Mouse (Mus musculus): ENCODE measurements around the gene Rpl27. TPM values are rescaled to one million over a fixed set of nuclear protein-coding genes. Genes with fewer than 3 reads are reported as not detected.
"Not testable (repeated sequence)": the region's sequence is repeated elsewhere in the genome, so short reads cannot be mapped to it uniquely, and the experiment has no call there.

Gene Rpl27
- polyA plus RNA-seq, 1 experiment from 2014 or later, result 371 TPM

DNA sequence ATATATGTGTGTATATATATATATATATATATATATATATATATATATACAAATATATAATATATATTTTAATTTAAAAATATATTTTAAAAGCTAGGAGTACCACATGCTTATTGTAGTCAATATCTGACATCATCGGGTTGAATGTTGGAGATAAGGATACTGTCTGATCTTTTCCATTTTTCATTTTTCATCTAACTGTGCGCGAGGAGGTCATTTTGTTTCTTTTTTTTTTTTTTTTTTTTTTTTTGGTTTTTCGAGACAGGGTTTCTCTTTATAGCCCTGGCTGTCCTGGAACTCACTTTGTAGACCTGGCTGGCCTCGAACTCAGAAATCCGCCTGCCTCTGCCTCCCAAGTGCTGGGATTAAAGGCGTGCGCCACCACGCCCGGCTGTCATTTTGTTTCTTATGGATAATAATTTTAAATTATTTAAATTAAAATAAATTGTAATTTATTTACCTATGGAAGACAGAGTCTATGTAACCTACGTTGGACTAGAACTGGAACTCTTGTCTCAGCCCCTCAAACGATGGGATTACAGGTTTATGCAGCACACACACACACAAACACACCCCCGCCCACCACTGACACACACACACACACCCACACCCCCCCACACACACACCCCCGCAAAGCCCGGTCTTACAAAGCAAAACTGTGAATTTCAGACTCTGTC is 510 bp upstream of the Rpl27 start:
- Histone ChIP-seq H3K4me3 (ENCODE audit: low read depth, low read length) (0 out of 2 replicates have a peak overlapping the region, but pooled peaks have one; percentile 18), H3K4me2 (ENCODE audit: low read length) (peak overlapping the region; percentile 35), H3K36me3 (ENCODE audit: control insufficient read depth, insufficient read depth, low read length) (peaks cover 28% of the 10 kb centered on the region)
- not testable (repeated sequence) for H3K9me3 ChIP-seq (replicated peaks; ENCODE audit: control insufficient read depth, low read length); H3K9ac ChIP-seq (ENCODE audit: low read length); H3K27me3 ChIP-seq (replicated peaks; ENCODE audit: control insufficient read depth, insufficient read depth, low read length); DNase-seq (ENCODE audit: low spot score); ATAC-seq; H3K4me1 ChIP-seq (ENCODE audit: control insufficient read depth, insufficient read depth, low read length); H3K27ac ChIP-seq (ENCODE audit: low read depth, low read length)
- 37% methylated on average over 14 of the region's 15 CpGs for WGBS

DNA sequence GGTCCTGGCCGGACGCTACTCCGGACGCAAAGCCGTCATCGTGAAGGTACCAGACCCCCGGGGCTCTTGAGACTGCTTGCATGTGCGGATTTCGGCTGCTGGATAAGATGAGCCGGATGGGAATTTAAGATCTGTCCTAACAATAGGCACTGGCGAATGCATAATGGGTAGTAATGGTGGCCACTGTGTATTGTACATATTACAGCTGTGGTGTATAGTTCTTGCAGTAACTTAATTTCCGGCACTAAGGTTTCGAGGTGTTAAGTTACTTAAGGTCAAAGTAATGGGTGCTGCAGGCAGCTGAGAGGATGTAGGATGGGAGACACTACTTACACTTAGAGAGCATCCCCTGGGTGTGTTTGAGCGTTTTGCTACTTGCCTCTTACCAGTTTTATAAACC is 662 bp downstream of the Rpl27 start:
- H3K4me3 ChIP-seq (ENCODE audit: low read depth, low read length), result peak overlapping the region; percentile 79
- 3% methylated on average over 14 of the region's 14 CpGs for WGBS
- DNase-seq (ENCODE audit: low spot score), result no peak
- peak overlapping the region; percentile 85 for H3K27ac ChIP-seq (ENCODE audit: low read depth, low read length)
- H3K4me1 ChIP-seq (ENCODE audit: control insufficient read depth, insufficient read depth, low read length), result peaks cover 4% of the 10 kb centered on the region; the same call in 1 of the 2 replicates
- ATAC-seq, result 0 out of 2 replicates have a peak, but pooled peaks have one; percentile 0
- H3K4me2 ChIP-seq (ENCODE audit: low read length), result peak overlapping the region; percentile 62
- no peaks in the 10 kb centered on the region for H3K27me3 ChIP-seq (replicated peaks; ENCODE audit: control insufficient read depth, insufficient read depth, low read length)
- peaks cover 28% of the 10 kb centered on the region for H3K36me3 ChIP-seq (ENCODE audit: control insufficient read depth, insufficient read depth, low read length)
- peak overlapping the region; percentile 91 for H3K9ac ChIP-seq (ENCODE audit: low read length)
- H3K9me3 ChIP-seq (replicated peaks; ENCODE audit: control insufficient read depth, low read length), result no peaks in the 10 kb centered on the region

DNA sequence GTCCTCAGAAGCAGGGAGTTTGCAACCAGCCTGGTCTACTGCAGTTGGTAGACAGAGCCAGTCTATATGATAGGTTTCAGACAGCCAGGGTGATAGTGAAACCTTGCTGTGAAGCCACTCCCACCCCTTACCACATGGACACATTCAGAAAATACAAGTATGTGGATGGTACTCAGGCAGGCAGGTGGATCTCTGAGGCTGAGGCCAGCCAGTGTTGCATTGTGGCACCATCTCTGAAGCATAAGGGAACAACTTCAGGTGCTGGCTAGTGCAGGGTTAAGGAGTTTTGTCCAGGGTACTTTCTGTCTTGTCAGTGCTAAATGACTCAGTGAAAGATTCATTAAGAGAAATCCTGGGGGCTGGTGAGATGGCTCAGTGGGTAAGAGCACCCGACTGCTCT is 4.2 kb downstream of the Rpl27 start:
- H3K9me3 ChIP-seq (replicated peaks; ENCODE audit: control insufficient read depth, low read length), result no peaks in the 10 kb centered on the region
- H3K9ac ChIP-seq (ENCODE audit: low read length), result no peak overlapping the region
- H3K4me2 ChIP-seq (ENCODE audit: low read length), result no peak overlapping the region
- no peaks in the 10 kb centered on the region for H3K27me3 ChIP-seq (replicated peaks; ENCODE audit: control insufficient read depth, insufficient read depth, low read length)
- 89% methylated on average over 1 of the region's 1 CpGs for WGBS
- H3K4me1 ChIP-seq (ENCODE audit: control insufficient read depth, insufficient read depth, low read length), result peaks cover 4% of the 10 kb centered on the region; the same call in 1 of the 2 replicates
- H3K36me3 ChIP-seq (ENCODE audit: control insufficient read depth, insufficient read depth, low read length), result peaks cover 28% of the 10 kb centered on the region
- DNase-seq (ENCODE audit: low spot score) (no peak), ATAC-seq (no peak)
- no peak overlapping the region for H3K4me3 ChIP-seq (ENCODE audit: low read depth, low read length)
- H3K27ac ChIP-seq (ENCODE audit: low read depth, low read length), result no peak overlapping the region

DNA sequence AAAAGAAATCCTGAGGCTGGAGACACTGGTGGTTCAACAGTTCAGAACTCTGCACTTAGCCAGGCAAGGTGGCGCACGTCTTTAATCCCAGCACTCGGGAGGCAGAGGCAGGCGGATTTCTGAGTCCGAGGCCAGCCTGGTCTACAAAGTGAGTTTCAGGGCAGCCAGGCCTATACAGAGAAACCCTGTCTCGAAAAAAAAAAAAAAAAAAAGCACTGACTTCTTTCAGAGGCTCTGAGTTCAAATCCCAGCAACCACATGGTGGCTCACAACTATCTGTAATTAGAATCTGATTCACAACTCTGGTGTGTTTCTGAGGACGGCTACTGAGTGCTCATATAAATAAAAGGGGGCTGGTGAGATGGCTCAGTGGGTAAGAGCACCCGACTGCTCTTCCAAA is 4.8 kb downstream of the Rpl27 start:
- DNase-seq (ENCODE audit: low spot score); H3K4me1 ChIP-seq (ENCODE audit: control insufficient read depth, insufficient read depth, low read length); H3K4me3 ChIP-seq (ENCODE audit: low read depth, low read length); H3K27me3 ChIP-seq (replicated peaks; ENCODE audit: control insufficient read depth, insufficient read depth, low read length); H3K9me3 ChIP-seq (replicated peaks; ENCODE audit: control insufficient read depth, low read length); H3K9ac ChIP-seq (ENCODE audit: low read length); H3K27ac ChIP-seq (ENCODE audit: low read depth, low read length); H3K4me2 ChIP-seq (ENCODE audit: low read length); ATAC-seq: not testable (repeated sequence)
- WGBS, result 95% methylated on average over 8 of the region's 8 CpGs
- H3K36me3 ChIP-seq (ENCODE audit: control insufficient read depth, insufficient read depth, low read length), result peaks cover 28% of the 10 kb centered on the region

DNA sequence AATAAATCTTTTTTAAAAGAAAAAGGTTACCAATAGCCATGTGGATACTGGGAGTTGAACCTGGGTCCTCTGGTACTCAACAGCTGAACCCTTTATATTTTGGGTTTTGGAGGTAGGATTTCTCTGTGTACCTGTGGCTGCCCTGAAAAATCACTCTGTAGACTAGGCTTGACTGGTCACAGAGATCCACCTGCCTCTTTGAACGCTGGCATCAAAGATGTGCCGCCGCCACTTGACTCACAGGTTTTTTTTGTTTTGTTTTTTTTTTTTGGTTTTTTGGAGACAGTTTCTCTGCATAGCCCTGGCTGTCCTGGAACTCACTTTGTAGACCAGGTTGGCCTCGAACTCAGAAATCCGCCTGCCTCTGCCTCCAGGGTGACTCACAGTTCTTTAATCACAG is 5.7 kb downstream of the Rpl27 start:
- H3K9ac ChIP-seq (ENCODE audit: low read length), result peak overlapping the region; percentile 29; the same call in 1 of the 2 replicates
- H3K4me2 ChIP-seq (ENCODE audit: low read length), result no peak overlapping the region
- DNase-seq (ENCODE audit: low spot score), result no peak
- 90% methylated on average over 5 of the region's 5 CpGs for WGBS
- no peaks in the 10 kb centered on the region for H3K9me3 ChIP-seq (replicated peaks; ENCODE audit: control insufficient read depth, low read length)
- peaks cover 4% of the 10 kb centered on the region; the same call in 1 of the 2 replicates for H3K4me1 ChIP-seq (ENCODE audit: control insufficient read depth, insufficient read depth, low read length)
- H3K36me3 ChIP-seq (ENCODE audit: control insufficient read depth, insufficient read depth, low read length), result peaks cover 28% of the 10 kb centered on the region
- H3K27ac ChIP-seq (ENCODE audit: low read depth, low read length), result no peak overlapping the region
- H3K4me3 ChIP-seq (ENCODE audit: low read depth, low read length), result no peak overlapping the region
- H3K27me3 ChIP-seq (replicated peaks; ENCODE audit: control insufficient read depth, insufficient read depth, low read length), result no peaks in the 10 kb centered on the region
- ATAC-seq, result no peak

DNA sequence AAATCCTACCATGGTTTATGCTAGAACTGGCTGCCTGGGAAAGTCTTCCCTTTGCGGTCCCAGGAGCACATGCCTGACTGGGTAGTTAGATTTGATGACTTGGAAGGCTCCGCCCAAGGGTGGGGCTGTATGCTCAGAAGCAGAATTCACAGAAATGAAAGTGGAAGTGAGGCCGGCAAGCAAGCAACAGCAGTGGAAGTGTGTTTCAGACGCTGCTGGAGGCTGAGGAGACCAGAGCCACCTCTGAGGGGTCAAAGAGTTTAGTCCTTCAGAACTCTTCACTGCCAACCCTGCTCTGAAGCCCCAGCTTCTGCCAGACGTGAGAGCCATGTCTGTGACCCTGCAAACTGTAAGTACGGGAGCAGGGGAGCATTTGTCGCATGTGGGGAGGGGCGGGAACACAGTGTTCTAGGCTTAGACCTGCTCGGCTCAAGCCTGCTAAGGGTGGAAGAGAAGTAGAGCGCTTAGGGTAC is 6.2 kb downstream of the Rpl27 start, which contains the start of gene Ifi35:
Gene Ifi35, plus strand, starts transcription at position 134 of the 473 bp plus-strand sequence.
- Histone ChIP-seq H3K27ac (ENCODE audit: low read depth, low read length) (no peak within 1 kb of the TSS), H3K9me3 (replicated peaks; ENCODE audit: control insufficient read depth, low read length) (no peaks in the 10 kb centered on the region), H3K4me3 (ENCODE audit: low read depth, low read length) (peak within 1 kb of the TSS; percentile 5; the same call in 1 of the 2 replicates), H3K36me3 (ENCODE audit: control insufficient read depth, insufficient read depth, low read length) (peaks cover 28% of the 10 kb centered on the region), H3K4me2 (ENCODE audit: low read length) (no peak within 1 kb of the TSS), H3K4me1 (ENCODE audit: control insufficient read depth, insufficient read depth, low read length) (no peaks in the 10 kb centered on the region; the same call in 1 of the 2 replicates), H3K27me3 (replicated peaks; ENCODE audit: control insufficient read depth, insufficient read depth, low read length) (no peaks in the 10 kb centered on the region), H3K9ac (ENCODE audit: low read length) (peak within 1 kb of the TSS; percentile 29; the same call in 1 of the 2 replicates)
- ATAC-seq (no peak), DNase-seq (ENCODE audit: low spot score) (no peak)
- WGBS, result 49% methylated on average over 10 of the region's 10 CpGs

DNA sequence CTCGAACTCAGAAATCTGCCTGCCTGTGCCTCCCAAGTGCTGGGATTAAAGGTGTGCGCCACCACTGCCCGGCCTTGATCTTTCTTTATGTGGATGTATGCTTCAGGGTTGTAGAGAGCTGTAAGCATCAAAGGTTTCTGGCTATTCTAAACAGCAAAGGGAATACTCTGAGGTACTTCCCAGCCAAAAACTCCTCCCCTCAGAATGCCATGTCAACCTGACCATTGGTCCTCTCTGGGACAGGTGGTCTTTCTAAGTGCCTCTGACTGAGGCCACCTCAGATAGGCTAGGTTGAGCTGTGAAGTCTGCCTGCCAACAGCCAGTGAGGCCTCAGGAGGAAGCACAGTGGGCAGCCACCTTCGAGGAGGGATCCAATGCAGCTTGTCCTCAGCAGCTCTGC is 6.8 kb downstream of the Rpl27 start:
- H3K4me3 ChIP-seq (ENCODE audit: low read depth, low read length), result no peak overlapping the region
- H3K36me3 ChIP-seq (ENCODE audit: control insufficient read depth, insufficient read depth, low read length), result peaks cover 22% of the 10 kb centered on the region
- no peaks in the 10 kb centered on the region for H3K4me1 ChIP-seq (ENCODE audit: control insufficient read depth, insufficient read depth, low read length)
- H3K9ac ChIP-seq (ENCODE audit: low read length), result no peak overlapping the region
- H3K27ac ChIP-seq (ENCODE audit: low read depth, low read length), result no peak overlapping the region
- WGBS, result 86% methylated on average over 4 of the region's 4 CpGs
- no peaks in the 10 kb centered on the region for H3K9me3 ChIP-seq (replicated peaks; ENCODE audit: control insufficient read depth, low read length)
- no peak overlapping the region for H3K4me2 ChIP-seq (ENCODE audit: low read length)
- no peaks in the 10 kb centered on the region for H3K27me3 ChIP-seq (replicated peaks; ENCODE audit: control insufficient read depth, insufficient read depth, low read length)
- no peak for ATAC-seq
- DNase-seq (ENCODE audit: low spot score), result no peak

DNA sequence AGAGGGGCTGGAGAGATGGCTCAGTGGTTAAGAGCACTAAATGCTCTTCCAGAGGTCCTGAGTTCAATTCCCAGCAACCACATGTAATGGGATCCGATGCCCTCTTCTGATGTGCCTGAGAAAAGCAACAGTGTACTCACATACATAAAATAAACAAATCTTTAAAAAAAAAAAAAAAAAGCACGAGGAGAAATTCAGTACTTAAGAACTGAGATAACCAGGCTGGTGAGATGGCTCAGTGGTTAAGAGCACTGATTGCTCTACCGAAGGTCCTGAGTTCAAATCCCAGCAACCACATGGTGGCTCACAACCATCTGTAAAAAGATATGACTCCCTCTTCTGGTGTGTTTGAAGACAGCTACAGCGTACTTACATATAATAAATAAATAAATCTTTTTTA is 7.5 kb downstream of the Rpl27 start:
- not testable (repeated sequence) for DNase-seq (ENCODE audit: low spot score); H3K27me3 ChIP-seq (replicated peaks; ENCODE audit: control insufficient read depth, insufficient read depth, low read length); H3K4me1 ChIP-seq (ENCODE audit: control insufficient read depth, insufficient read depth, low read length); H3K4me2 ChIP-seq (ENCODE audit: low read length); H3K9me3 ChIP-seq (replicated peaks; ENCODE audit: control insufficient read depth, low read length); H3K27ac ChIP-seq (ENCODE audit: low read depth, low read length); H3K9ac ChIP-seq (ENCODE audit: low read length); ATAC-seq; H3K4me3 ChIP-seq (ENCODE audit: low read depth, low read length)
- 93% methylated on average over 4 of the region's 4 CpGs for WGBS
- H3K36me3 ChIP-seq (ENCODE audit: control insufficient read depth, insufficient read depth, low read length), result peaks cover 15% of the 10 kb centered on the region

DNA sequence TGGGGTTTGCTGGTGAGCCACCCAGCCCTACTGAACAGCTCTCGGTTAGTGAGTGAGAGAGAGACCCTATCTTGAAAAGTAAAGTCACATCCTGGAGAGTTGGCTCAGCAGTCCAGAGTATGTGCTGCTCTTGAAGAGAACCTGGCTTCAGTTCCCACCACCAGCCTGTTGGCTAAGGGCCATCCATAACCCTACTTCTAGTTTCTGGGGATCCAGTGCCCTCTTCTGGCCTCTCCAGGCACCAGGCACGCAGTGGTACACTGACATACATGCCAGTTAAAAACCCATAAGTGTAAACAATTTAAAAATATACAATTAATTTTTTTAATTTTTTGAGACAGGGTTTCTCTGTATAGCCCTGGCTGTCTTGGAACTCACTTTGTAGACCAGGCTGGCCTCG is 8.3 kb downstream of the Rpl27 start:
- ATAC-seq, result no peak
- Histone ChIP-seq H3K4me1 (ENCODE audit: control insufficient read depth, insufficient read depth, low read length) (peaks cover 8% of the 10 kb centered on the region; the same call in 1 of the 2 replicates), H3K4me2 (ENCODE audit: low read length) (no peak overlapping the region), H3K9ac (ENCODE audit: low read length) (no peak overlapping the region), H3K4me3 (ENCODE audit: low read depth, low read length) (no peak overlapping the region), H3K27ac (ENCODE audit: low read depth, low read length) (no peak overlapping the region), H3K36me3 (ENCODE audit: control insufficient read depth, insufficient read depth, low read length) (peaks cover 8% of the 10 kb centered on the region), H3K9me3 (replicated peaks; ENCODE audit: control insufficient read depth, low read length) (no peaks in the 10 kb centered on the region), H3K27me3 (replicated peaks; ENCODE audit: control insufficient read depth, insufficient read depth, low read length) (no peaks in the 10 kb centered on the region)
- DNase-seq (ENCODE audit: low spot score), result no peak
- 89% methylated on average over 3 of the region's 3 CpGs for WGBS
